Mouse (Mus musculus): Measurements from ENCODE around the gene Abhd14a.

DNA sequence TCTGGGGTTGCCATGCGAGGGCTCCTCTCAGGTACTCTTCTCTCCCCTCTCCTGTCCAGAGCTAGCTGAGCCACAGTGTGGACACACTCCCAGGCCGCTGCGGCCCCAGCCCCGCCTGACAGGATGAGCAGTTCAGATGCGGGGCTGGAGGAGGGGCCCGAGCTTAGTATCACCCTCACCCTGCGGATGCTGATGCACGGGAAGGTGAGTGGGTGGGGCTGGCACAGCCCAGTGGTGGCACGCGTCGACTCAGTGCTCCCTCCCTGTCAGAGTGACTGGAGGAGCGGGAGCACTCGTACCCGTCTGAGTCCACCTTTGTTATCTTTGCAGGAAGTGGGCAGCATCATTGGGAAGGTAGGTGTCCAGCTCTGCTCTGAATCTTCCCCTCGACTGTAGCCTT, 12.5 kb upstream of the Abhd14a start:
- TF ChIP-seq RCOR1 (IDR thresholded peaks at IDR 0.05; ENCODE audit: low read depth, low read length) (no peak), MAX (IDR thresholded peaks at IDR 0.05; ENCODE audit: low read length) (no peak), GATA1 (IDR thresholded peaks at IDR 0.05; ENCODE audit: low read depth, low read length) (no peak), E2F4 (IDR thresholded peaks at IDR 0.05; ENCODE audit: borderline replicate concordance, low read depth, low read length) (no peak), MYB (IDR thresholded peaks at IDR 0.05; ENCODE audit: low read depth, low read length) (no peak), MAFK (IDR thresholded peaks at IDR 0.05; ENCODE audit: borderline replicate concordance, low read depth, low read length) (no peak)

Measured in MEL (cell line).